Mouse (Mus musculus) liver, adult 2 months (tissue): ENCODE results near the gene Mtg1. TPM values are rescaled to one million over a fixed set of nuclear protein-coding genes. Genes with fewer than 3 reads are reported as not detected.

Source experiments
- DNase-seq: peaks from one replicate; pipeline ENCODE4 v3.0.0-alpha.2; 2011; ENCODE audit warnings: low read depth, low spot score; ENCODE audit errors: extremely low read depth
- H3K27ac ChIP-seq: fragments of 200-500 bp; replicated peaks from 2 replicates; pipeline ENCODE4 v1.5.1; 2012; ENCODE audit warnings: low read depth, mild to moderate bottlenecking, control low read depth, inconsistent platforms, low read length; ENCODE audit not compliant: insufficient read depth
- H3K27me3 ChIP-seq: fragments of 200-500 bp; 2 replicates; pipeline ENCODE4 v1.6.1; 2012; ENCODE audit warnings: mild to moderate bottlenecking, moderate library complexity, low read length, inconsistent platforms; ENCODE audit not compliant: control insufficient read depth, insufficient read depth
- H3K36me3 ChIP-seq: fragments of 200-500 bp; 2 replicates; pipeline ENCODE4 v1.6.1; 2012; ENCODE audit warnings: low read length, inconsistent platforms; ENCODE audit not compliant: control insufficient read depth, insufficient read depth
- H3K4me1 ChIP-seq: fragments of 200-500 bp; 2 replicates; pipeline ENCODE4 v1.6.1; 2011; ENCODE audit warnings: low read length; ENCODE audit not compliant: control insufficient read depth, insufficient read depth
- H3K4me3 ChIP-seq: fragments of 200-500 bp; 2 replicates; pipeline ENCODE4 v1.5.1; 2011; ENCODE audit warnings: low read depth, mild to moderate bottlenecking, control low read depth, low read length, moderate library complexity; ENCODE audit not compliant: insufficient read depth
- H3K79me2 ChIP-seq: fragments of 200-500 bp; 2 replicates; pipeline ENCODE4 v1.6.1; 2012; ENCODE audit warnings: inconsistent platforms, mild to moderate bottlenecking, low read length, moderate library complexity; ENCODE audit not compliant: control insufficient read depth, insufficient read depth
- H3K9ac ChIP-seq: fragments of 200-500 bp; 2 replicates; pipeline ENCODE4 v1.6.1; 2012; ENCODE audit warnings: low read depth, mild to moderate bottlenecking, control low read depth, inconsistent platforms, low read length
- CTCF ChIP-seq: fragments of 200-500 bp; IDR thresholded peaks from 2 replicates; pipeline ENCODE4 v1.5.1; 2011; ENCODE audit warnings: low read depth, low read length, control low read depth
- POLR2A ChIP-seq: fragments of 200-500 bp; IDR thresholded peaks from 2 replicates; pipeline ENCODE4 v1.6.1; 2011; ENCODE audit warnings: low read length, control low read depth; ENCODE audit not compliant: insufficient read depth; ENCODE audit errors: extremely low read depth
- WGBS: fragments of 180-500 bp; shearing (Covaris S2); methylation state at CpG from one replicate; pipeline ENCODE4 v1.1.7; 2018; 5-methylcytosine and 5-hydroxymethylcytosine counted together
- polyA plus RNA-seq: library from polyadenylated mRNA; depleted of rRNA; stranded (reverse); fragments of >200 nt; gene quantifications from 2 replicates; pipeline ENCODE4 v1.2.3, GENCODE M21; 2012
- total RNA-seq: library from RNA; depleted of rRNA; stranded (reverse); fragments of >200 nt; gene quantifications from 2 replicates; pipeline ENCODE4 v1.2.3, GENCODE M21; 2014

The Mtg1 gene
- total and polyA plus RNA-seq, 2 experiments, result 17.4 to 29.7 TPM

- Histone ChIP-seq H3K79me2 (no peaks in the 10 kb centered on the region), H3K4me3 (no peak within 1 kb of the TSS), H3K4me1 (no peaks in the 10 kb centered on the region), H3K36me3 (no peaks in the 10 kb centered on the region), H3K9ac (no peak within 1 kb of the TSS), H3K27me3 (no peaks in the 10 kb centered on the region), H3K27ac (no peak within 1 kb of the TSS)
- WGBS, result 37% methylated on average over 1 of the region's 1 CpGs
- no peak for TF ChIP-seq CTCF
- no peak for TF ChIP-seq POLR2A
- no peak for DNase-seq
Observed at GRCm38 (mm10) chr7:140172936-140173335, 35.6 kb downstream of the Mtg1 start, which contains the start of gene Olfr523. Gene Olfr523 (plus strand): TSS chr7:140173217.

GRCm38 (mm10) chr7:140179176-140179575, 41.8 kb downstream of the Mtg1 start:
- no peak for TF ChIP-seq POLR2A
- no peak for TF ChIP-seq CTCF
- Histone ChIP-seq H3K4me3 (no peak overlapping the region), H3K4me1 (no peaks in the 10 kb centered on the region), H3K27ac (no peak overlapping the region), H3K36me3 (no peaks in the 10 kb centered on the region), H3K27me3 (no peaks in the 10 kb centered on the region), H3K9ac (no peak overlapping the region), H3K79me2 (no peaks in the 10 kb centered on the region)
- no peak for DNase-seq
- 85% methylated on average over 2 of the region's 2 CpGs for WGBS

- Histone ChIP-seq H3K27ac (no peak overlapping the region), H3K4me3 (no peak overlapping the region), H3K79me2 (no peaks in the 10 kb centered on the region), H3K9ac (no peak overlapping the region), H3K36me3 (no peaks in the 10 kb centered on the region), H3K27me3 (no peaks in the 10 kb centered on the region), H3K4me1 (no peaks in the 10 kb centered on the region)
- TF ChIP-seq CTCF (no peak), POLR2A (no peak)
- no peak for DNase-seq
- WGBS, result 70% methylated on average over 2 of the region's 2 CpGs
Observed at GRCm38 (mm10) chr7:140180692-140181091, 43.3 kb downstream of the Mtg1 start.

GRCm38 (mm10) chr7:140184206-140184605, 46.8 kb downstream of the Mtg1 start:
- no peak overlapping the region for H3K27ac ChIP-seq
- no peak for DNase-seq

GRCm38 (mm10) chr7:140186646-140187620, 49.6 kb downstream of the Mtg1 start:
- DNase-seq, result peak; percentile 82
- 59% methylated on average over 18 of the region's 18 CpGs for WGBS

More at GRCm38 (mm10) chr7:140184206-140184605, 46.8 kb downstream of the Mtg1 start:
- no peak for TF ChIP-seq CTCF
- no peak for TF ChIP-seq POLR2A
- Histone ChIP-seq H3K36me3 (no peaks in the 10 kb centered on the region), H3K4me3 (no peak overlapping the region), H3K79me2 (no peaks in the 10 kb centered on the region), H3K27me3 (no peaks in the 10 kb centered on the region), H3K9ac (no peak overlapping the region), H3K4me1 (no peaks in the 10 kb centered on the region)
- 73% methylated on average over 4 of the region's 4 CpGs for WGBS

More at GRCm38 (mm10) chr7:140186646-140187620, 49.6 kb downstream of the Mtg1 start:
- Histone ChIP-seq H3K9ac (no peak overlapping the region), H3K27ac (no peak overlapping the region), H3K27me3 (no peaks in the 10 kb centered on the region), H3K4me1 (no peaks in the 10 kb centered on the region), H3K79me2 (no peaks in the 10 kb centered on the region), H3K4me3 (no peak overlapping the region), H3K36me3 (no peaks in the 10 kb centered on the region)
- TF ChIP-seq POLR2A (no peak), CTCF (peak; percentile 98)
